Mouse (Mus musculus): Measurements from ENCODE around the gene Ugp2.
"Not testable (repeated sequence)": the region's sequence is repeated elsewhere in the genome, so short reads cannot be mapped to it uniquely, and the experiment has no call there.

The Ugp2 gene

DNA sequence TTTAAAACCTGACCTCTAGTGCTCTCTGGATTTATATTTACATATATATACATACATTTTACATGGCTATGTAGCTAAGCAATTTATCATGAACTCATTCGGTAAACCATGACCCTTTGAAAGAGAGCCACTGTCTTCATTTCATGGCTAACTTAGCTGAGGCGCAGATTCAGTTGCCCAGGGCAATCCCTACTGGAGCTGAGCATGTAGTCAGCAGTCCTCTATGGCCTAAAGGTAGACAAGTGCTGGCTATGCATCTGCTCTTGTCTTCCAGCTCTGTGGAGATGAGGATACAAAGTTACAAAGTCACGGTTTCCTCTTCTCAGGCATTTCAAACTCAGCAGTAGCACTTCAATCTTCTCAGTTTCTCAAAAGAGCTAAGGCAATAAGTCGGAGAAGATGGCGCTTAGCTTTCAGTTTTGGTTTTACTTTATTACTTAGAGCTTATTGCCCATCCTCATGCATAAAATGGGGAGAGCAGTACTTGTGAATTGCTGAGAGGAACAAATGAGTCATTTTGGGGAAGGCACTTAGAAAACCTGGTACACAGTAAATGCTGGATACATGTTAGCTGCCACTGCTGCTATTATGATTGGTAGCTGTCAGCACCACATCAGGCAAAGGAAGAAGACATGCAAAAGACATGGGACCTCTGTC is 38.2 kb downstream of the Ugp2 start:
- DNase-seq (ENCODE audit: low read depth, low spot score): no peak

GRCm38 (mm10) chr11:21328141-21328540 is 42.9 kb downstream of the Ugp2 start:
- no peak for DNase-seq (ENCODE audit: low read depth, low spot score)

GRCm38 (mm10) chr11:21327486-21327885 is 43.5 kb downstream of the Ugp2 start:
- DNase-seq (ENCODE audit: low read depth, low spot score): no peak

GRCm38 (mm10) chr11:21326770-21327169 is 44.2 kb downstream of the Ugp2 start:
- no peak for DNase-seq (ENCODE audit: low read depth, low spot score)

DNA sequence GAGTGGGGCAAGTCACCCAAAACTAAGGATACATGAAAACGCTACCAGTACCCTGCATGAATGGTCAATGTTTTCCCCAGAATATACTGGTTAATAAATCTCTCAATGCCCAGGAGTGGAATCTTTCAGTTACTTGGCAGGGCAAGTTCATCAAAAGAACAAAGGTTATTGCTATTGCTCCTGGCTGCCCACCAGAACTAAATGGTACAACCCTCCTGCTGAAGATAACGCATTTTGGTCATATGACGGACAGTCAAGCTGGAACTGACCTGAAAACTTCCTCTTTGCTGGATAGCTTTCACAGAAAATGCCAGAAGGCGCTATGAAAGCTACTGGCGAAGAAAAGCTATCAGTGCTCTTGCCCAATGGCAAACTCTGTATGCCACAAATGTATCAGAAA is 45.2 kb downstream of the Ugp2 start:
- no peak for DNase-seq (ENCODE audit: low read depth, low spot score)

- no peak for DNase-seq (ENCODE audit: low read depth, low spot score)
Measured at GRCm38 (mm10) chr11:21322349-21322748, 48.7 kb downstream of the Ugp2 start.

DNA sequence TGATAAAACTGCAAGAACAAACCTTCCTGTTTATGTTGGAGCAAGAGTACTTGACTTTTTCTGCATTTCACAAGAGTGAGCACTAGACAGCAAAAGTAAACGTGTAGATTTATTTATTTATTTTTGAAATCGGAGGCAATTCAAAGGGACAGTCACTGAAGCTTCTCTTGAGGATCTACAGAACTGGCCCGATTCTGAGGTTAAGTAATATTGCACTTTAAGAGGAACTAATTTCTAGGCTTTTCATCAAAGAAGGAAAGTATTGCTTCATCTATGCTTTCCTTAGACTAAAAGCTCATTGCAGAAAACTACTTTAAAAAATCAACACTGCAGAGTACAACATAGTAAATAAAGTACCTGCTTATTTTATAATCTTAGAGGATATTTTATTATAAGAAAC is 49.4 kb downstream of the Ugp2 start:
- no peak for DNase-seq (ENCODE audit: low read depth, low spot score)

DNA sequence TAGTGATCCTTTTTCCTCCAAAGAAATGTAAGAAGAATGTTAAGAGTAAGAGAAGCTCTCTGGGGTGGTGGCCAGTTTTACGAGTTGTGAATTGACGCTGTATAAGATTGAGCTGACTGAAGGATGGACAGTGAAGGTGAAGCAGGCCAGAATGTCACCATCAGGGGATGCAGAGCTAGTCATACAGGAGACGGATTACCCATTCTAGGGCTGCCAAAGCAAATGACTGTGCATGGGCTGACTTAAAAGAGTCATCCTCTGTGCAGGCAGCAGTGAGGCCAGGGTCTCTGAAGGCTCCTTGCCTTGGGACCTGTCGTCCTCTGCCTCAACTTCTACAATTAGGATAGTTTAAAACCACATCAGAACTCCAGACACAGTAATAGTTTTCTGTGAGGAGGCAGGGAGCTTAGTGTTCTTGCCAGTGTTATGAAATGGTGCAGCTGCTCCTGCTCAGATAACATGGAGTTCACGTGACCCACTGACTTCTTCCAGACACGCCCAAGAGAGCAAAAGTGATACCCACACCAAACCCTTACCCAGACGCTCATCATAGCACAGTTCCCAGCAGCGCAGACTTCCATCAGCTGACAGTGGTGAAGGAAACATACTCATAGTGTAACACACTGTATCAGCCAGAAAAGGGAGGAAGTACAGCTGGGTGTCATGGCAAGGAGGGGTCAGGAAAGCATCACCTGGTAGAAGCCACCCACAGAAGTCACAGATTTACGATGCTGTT is 56.9 kb downstream of the Ugp2 start:
- no peak for DNase-seq (ENCODE audit: low read depth, low spot score)

- no peak for DNase-seq (ENCODE audit: low read depth, low spot score)
Measured at GRCm38 (mm10) chr11:21309516-21309915, 61.5 kb downstream of the Ugp2 start.

DNA sequence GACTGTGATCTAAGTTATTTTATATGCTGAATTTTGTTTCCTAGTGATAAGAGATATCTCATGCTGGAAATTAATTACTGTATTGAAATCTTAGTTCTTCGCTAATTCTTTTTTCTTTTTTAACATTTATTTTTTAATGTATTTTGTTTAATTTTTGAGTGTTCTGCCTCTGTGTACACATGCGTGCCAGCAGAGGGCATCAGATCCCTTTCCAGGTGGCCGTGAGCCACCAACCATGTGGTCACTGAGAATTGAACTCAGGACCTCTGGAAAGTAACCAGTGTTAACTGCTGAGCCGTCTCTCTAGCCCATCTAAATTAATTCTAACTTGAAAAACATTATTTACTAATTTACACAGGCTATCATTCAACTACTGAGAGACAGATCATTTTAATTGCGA is 62.9 kb downstream of the Ugp2 start:
- DNase-seq (ENCODE audit: low read depth, low spot score): peak; percentile 12

GRCm38 (mm10) chr11:21307078-21307668 is 63.8 kb downstream of the Ugp2 start:
- DNase-seq (ENCODE audit: low read depth, low spot score): no peak

DNA sequence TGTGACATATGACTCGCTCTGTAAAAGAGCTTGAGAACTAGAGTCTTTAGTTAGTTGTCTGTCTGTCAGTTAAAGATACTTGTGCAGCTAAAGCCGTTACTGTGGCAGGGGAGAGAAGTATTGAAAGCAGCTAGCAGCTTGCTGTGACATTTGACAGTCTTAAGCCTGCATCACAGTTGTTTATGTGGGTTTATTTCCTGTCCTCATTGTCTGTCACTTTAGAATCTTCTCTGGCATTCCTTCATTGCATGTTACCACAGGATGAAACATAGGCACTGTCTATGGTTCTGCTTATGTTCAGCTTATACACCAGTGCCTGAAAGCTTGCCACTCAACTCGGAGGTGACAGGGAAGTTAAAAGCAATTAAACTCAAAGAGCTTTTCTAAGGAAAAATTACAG is 67.4 kb downstream of the Ugp2 start:
- no peak for DNase-seq (ENCODE audit: low read depth, low spot score)

DNA sequence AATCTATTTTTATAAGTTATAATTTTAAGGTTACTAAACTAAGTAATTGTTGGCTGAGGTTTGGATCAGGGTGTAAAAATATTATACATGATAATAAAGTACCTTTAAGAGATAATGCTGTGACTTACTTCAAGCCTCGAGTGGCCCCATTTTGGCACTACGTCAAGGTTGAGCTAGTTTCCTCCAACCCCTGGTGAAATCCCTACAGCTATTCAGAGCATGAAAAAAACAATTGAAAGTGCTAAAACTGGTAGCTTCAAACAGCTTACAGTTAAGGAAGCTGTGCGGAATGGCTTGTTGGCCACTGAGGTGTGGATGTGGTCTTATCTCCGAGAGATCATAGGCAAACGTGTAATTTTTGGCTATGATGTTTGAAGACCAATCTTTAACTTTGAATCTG is 75.5 kb downstream of the Ugp2 start:
- DNase-seq (ENCODE audit: low read depth, low spot score): no peak

DNA sequence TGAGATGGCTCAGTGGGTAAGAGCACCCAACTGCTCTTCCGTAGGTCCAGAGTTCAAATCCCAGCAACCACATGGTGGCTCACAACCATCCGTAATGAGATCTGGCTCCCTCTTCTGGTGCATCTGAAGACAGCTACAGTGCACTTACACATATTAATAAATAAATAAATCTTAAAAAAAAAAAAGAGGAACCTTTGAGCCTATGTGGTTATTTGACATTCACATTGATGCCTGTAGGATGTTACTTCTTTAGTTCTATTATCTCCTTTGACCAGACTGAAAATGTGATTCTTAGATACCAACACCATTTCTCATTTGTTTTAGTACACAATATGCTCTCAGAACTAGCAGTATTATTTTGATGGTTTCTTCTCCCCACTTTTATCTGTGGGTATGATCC is 82.8 kb downstream of the Ugp2 start:
- not testable (repeated sequence) for DNase-seq (ENCODE audit: low read depth, low spot score)

DNA sequence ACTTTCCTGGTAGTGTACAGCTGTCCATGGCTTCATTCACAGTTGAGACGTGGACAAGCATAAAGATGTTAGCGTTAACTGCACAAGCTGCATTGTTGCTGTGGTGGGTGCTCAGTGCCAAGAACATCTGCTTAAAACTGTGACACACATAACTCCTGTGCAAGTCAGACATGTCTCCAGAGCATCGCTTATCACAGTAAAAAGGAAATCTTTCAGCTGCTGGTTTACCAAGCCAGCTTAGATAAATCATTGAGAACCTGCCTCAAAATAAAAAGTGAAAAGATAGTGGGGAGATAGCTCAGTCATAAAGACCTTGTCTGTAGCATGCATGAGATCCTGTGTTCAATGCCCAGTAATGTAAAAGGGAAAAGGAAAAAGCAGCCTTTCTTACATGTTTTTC is 84.6 kb downstream of the Ugp2 start:
- DNase-seq (ENCODE audit: low read depth, low spot score): no peak

- DNase-seq (ENCODE audit: low read depth, low spot score): no peak
Measured at GRCm38 (mm10) chr11:21276151-21276550, 94.8 kb downstream of the Ugp2 start.

All from mesoderm, embryonic 11.5 days (tissue).